Mouse (Mus musculus) forebrain, embryonic 16.5 days (tissue): ENCODE data around the gene Gli3. TPM values are rescaled to one million over a fixed set of nuclear protein-coding genes. Genes with fewer than 3 reads are reported as not detected.

Experiments used
- ATAC-seq: fragments of 200-750 bp; cut with Nextera tagmentation; 2 replicates; pipeline ENCODE4 v1.8.0; 2017; ENCODE audit warnings: mild to moderate bottlenecking, moderate library complexity
- H3K27ac ChIP-seq: fragments of 300-500 bp; sonication (generic); 2 replicates; pipeline ENCODE4 v1.5.1; 2014; ENCODE audit warnings: low read length, control low read depth
- H3K27me3 ChIP-seq: fragments of 300-500 bp; sonication (generic); replicated peaks from 2 replicates; pipeline ENCODE4 v1.6.1; 2014; ENCODE audit warnings: low read length; ENCODE audit not compliant: control insufficient read depth, insufficient read depth
- H3K36me3 ChIP-seq: fragments of 300-500 bp; sonication (generic); 2 replicates; pipeline ENCODE4 v1.6.1; 2014; ENCODE audit not compliant: control insufficient read depth, insufficient read depth
- H3K4me1 ChIP-seq: fragments of 300-500 bp; sonication (generic); replicated peaks from 2 replicates; pipeline ENCODE4 v1.6.1; 2014; ENCODE audit warnings: low read length; ENCODE audit not compliant: control insufficient read depth, insufficient read depth
- H3K4me2 ChIP-seq: fragments of 300-500 bp; sonication (generic); 2 replicates; pipeline ENCODE4 v1.6.1; 2014; ENCODE audit warnings: mild to moderate bottlenecking, low read length, control low read depth
- H3K4me3 ChIP-seq: fragments of 300-500 bp; sonication (generic); replicated peaks from 2 replicates; pipeline ENCODE4 v1.5.1; 2014; ENCODE audit warnings: mild to moderate bottlenecking, low read length, control low read depth
- H3K9ac ChIP-seq: fragments of 300-500 bp; sonication (generic); replicated peaks from 2 replicates; pipeline ENCODE4 v1.6.1; 2014; ENCODE audit warnings: low read depth, low read length, control low read depth
- H3K9me3 ChIP-seq: fragments of 300-500 bp; sonication (generic); 2 replicates; pipeline ENCODE4 v1.6.1; 2016; ENCODE audit warnings: low read length; ENCODE audit not compliant: control insufficient read depth
- WGBS: fragments of 180-500 bp; shearing (Covaris S2); extraction: QIAGEN DNeasy Blood & Tissue Kit; methylation state at CpG from one replicate; pipeline ENCODE4 v1.1.7; 2014; 5-methylcytosine and 5-hydroxymethylcytosine counted together
- polyA plus RNA-seq: library from polyadenylated mRNA; unstranded; fragments of >200 nt; fragmentation: Nextera tagmentation; extraction: Ambion mirVana; gene quantifications from 2 replicates; pipeline ENCODE4 v1.2.1, GENCODE M21; 2015

Gene Gli3
- polyA plus RNA-seq, 1 experiment from 2014 or later: 10.8 TPM

GRCm38 (mm10) chr13:15542053-15542452, 79.0 kb downstream of the Gli3 start:
- H3K36me3 ChIP-seq: no peaks in the 10 kb centered on the region
- 7% methylated on average over 5 of the region's 5 CpGs for WGBS
- no peak overlapping the region for H3K9ac ChIP-seq
- H3K27ac ChIP-seq: 0 out of 2 replicates have a peak overlapping the region, but pooled peaks have one; percentile 12
- H3K4me1 ChIP-seq: peaks cover 67% of the 10 kb centered on the region
- no peaks in the 10 kb centered on the region for H3K27me3 ChIP-seq
- H3K4me2 ChIP-seq: no peak overlapping the region
- ATAC-seq: no peak
- no peaks in the 10 kb centered on the region for H3K9me3 ChIP-seq
- no peak overlapping the region for H3K4me3 ChIP-seq

GRCm38 (mm10) chr13:15543169-15543887, 80.3 kb downstream of the Gli3 start:
- Histone ChIP-seq H3K27ac (peak overlapping the region; percentile 58), H3K4me1 (peaks cover 61% of the 10 kb centered on the region), H3K9ac (no peak overlapping the region; the same call in 1 of the 2 replicates), H3K9me3 (no peaks in the 10 kb centered on the region), H3K4me3 (no peak overlapping the region), H3K36me3 (no peaks in the 10 kb centered on the region), H3K27me3 (no peaks in the 10 kb centered on the region), H3K4me2 (peak overlapping the region; percentile 21; the same call in 1 of the 2 replicates)
- 8% methylated on average over 12 of the region's 12 CpGs for WGBS
- ATAC-seq: peak; percentile 51

- Histone ChIP-seq H3K27me3 (no peaks in the 10 kb centered on the region), H3K9ac (no peak overlapping the region), H3K27ac (peak overlapping the region; percentile 39), H3K4me3 (no peak overlapping the region), H3K9me3 (no peaks in the 10 kb centered on the region), H3K4me2 (peak overlapping the region; percentile 21; the same call in 1 of the 2 replicates), H3K36me3 (no peaks in the 10 kb centered on the region), H3K4me1 (peaks cover 61% of the 10 kb centered on the region)
- WGBS: 8% methylated on average over 7 of the region's 7 CpGs
- peak; percentile 80 for ATAC-seq
Measured at GRCm38 (mm10) chr13:15543888-15544640, 81.0 kb downstream of the Gli3 start.

DNA sequence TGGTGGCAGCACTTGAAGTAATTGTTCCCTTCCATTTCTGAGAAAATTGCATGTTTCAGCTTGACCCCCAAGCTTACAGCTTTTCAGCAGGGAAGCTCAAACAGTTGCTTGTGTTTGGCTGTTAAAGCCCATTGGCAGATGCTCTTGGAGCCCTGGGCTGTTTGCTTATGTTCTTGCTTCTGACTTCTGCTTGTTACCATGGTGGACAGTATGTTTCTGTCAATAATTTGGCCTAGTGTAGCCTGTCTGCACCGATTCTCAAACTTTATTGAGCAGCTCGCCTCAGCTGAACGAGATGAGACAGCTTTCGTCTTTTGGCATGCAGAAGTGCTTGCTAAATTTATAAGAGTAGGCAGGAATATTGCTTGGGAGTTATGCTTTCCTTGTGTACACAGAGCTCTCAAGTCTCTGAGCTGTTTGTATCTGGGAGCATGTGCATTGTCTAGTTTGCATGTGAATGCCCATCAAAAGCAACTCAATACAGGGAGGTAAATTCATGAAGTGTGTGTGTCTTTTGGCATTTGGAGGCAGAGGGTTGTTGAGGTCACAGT, 82.4 kb downstream of the Gli3 start:
- Histone ChIP-seq H3K4me2 (no peak overlapping the region; the same call in 1 of the 2 replicates), H3K27me3 (no peaks in the 10 kb centered on the region), H3K4me1 (peaks cover 72% of the 10 kb centered on the region), H3K9ac (no peak overlapping the region), H3K9me3 (no peaks in the 10 kb centered on the region), H3K4me3 (no peak overlapping the region), H3K27ac (peak overlapping the region; percentile 58), H3K36me3 (no peaks in the 10 kb centered on the region)
- 5% methylated on average over 4 of the region's 4 CpGs for whole genome bisulfite sequencing
- no peak for ATAC-seq

GRCm38 (mm10) chr13:15546258-15546657, 83.2 kb downstream of the Gli3 start:
- Histone ChIP-seq H3K9me3 (no peaks in the 10 kb centered on the region), H3K4me3 (no peak overlapping the region), H3K36me3 (no peaks in the 10 kb centered on the region), H3K27ac (no peak overlapping the region), H3K4me2 (no peak overlapping the region), H3K4me1 (peaks cover 70% of the 10 kb centered on the region), H3K9ac (no peak overlapping the region), H3K27me3 (no peaks in the 10 kb centered on the region)
- 13% methylated on average over 4 of the region's 4 CpGs for WGBS
- no peak for ATAC-seq

DNA sequence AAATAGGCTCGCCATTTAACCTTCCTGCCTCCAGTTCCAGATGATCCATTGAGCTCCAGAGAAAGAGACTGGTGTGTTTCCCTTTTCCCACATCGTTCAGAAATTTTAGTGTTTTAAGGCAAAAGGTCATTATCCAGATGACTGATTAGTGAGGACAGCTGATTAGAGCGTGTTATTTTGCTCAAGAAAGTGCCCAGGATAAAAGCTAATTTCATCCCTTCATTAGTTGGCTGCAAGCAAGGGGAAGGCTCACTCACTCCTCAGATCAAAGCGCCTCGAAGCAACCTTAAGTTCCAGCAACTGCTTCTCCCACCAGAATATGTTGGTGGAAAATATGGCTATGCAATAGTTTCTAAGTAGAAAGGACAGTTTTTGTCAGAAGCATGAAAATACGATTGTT, 86.4 kb downstream of the Gli3 start:
- no peak overlapping the region for H3K4me3 ChIP-seq
- H3K36me3 ChIP-seq: no peaks in the 10 kb centered on the region
- 15% methylated on average over 6 of the region's 6 CpGs for WGBS
- no peak overlapping the region for H3K9ac ChIP-seq
- peaks cover 42% of the 10 kb centered on the region for H3K4me1 ChIP-seq
- H3K27me3 ChIP-seq: no peaks in the 10 kb centered on the region
- H3K27ac ChIP-seq: no peak overlapping the region
- H3K9me3 ChIP-seq: no peaks in the 10 kb centered on the region
- no peak overlapping the region for H3K4me2 ChIP-seq
- ATAC-seq: no peak

- 13% methylated on average over 8 of the region's 8 CpGs for WGBS
Measured at GRCm38 (mm10) chr13:15550027-15550602, 87.1 kb downstream of the Gli3 start.

DNA sequence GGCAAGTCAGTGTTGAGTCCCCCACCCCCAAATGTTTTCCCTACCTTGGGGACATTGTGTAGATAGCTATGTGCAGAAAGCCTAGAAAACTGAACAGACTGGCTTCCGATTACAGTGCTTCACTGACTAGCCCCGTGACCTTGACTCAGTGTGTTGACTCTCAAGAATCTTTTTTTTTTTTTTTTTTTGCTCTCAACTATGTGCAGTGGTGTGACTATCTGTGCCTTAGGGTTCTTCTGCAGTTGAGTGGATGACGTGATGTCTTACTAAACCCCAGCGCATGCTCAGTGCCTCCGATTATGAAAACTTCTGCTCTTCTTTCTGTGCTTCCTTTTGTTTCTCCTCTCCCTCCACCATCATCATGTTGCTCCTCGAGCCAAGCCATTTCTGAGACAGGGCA, 87.7 kb downstream of the Gli3 start:
- Histone ChIP-seq H3K36me3 (no peaks in the 10 kb centered on the region), H3K9ac (no peak overlapping the region), H3K9me3 (no peaks in the 10 kb centered on the region), H3K27ac (no peak overlapping the region), H3K4me2 (peak overlapping the region; percentile 27), H3K4me3 (no peak overlapping the region), H3K4me1 (peaks cover 29% of the 10 kb centered on the region), H3K27me3 (no peaks in the 10 kb centered on the region)
- peak; percentile 34 for ATAC-seq
- 40% methylated on average over 6 of the region's 6 CpGs for WGBS

More at GRCm38 (mm10) chr13:15550027-15550602, 87.1 kb downstream of the Gli3 start:
- H3K4me3 ChIP-seq: 0 out of 2 replicates have a peak overlapping the region, but pooled peaks have one; percentile 9
- H3K27ac ChIP-seq: no peak overlapping the region
- no peaks in the 10 kb centered on the region for H3K9me3 ChIP-seq
- no peaks in the 10 kb centered on the region for H3K27me3 ChIP-seq
- H3K4me2 ChIP-seq: peak overlapping the region; percentile 27
- H3K9ac ChIP-seq: no peak overlapping the region
- peaks cover 36% of the 10 kb centered on the region for H3K4me1 ChIP-seq
- peak; percentile 17; the same call in 1 of the 2 replicates for ATAC-seq
- H3K36me3 ChIP-seq: no peaks in the 10 kb centered on the region

DNA sequence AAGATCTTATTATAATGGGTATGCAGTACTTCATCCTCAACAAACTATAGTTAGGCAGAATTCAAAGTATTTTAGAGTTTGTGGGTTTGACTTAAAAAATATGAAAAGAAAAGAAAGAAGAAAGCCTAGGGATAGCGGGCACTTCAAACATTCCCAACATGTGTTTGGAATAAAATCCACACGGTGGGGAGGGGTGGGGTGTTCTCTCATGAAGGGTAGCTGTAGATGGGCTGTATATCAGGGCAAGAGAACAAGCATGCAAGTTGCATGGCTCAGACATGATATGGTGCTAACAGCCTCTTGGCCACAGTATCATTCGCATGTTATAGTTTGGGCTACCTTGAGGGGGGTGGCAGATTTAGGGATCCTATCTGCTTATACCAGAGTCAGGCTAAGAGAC, 89.0 kb downstream of the Gli3 start:
- WGBS: 58% methylated on average over 3 of the region's 3 CpGs
- Histone ChIP-seq H3K4me3 (no peak overlapping the region), H3K9me3 (no peaks in the 10 kb centered on the region), H3K9ac (no peak overlapping the region), H3K4me1 (peaks cover 26% of the 10 kb centered on the region), H3K36me3 (no peaks in the 10 kb centered on the region), H3K27ac (no peak overlapping the region), H3K27me3 (no peaks in the 10 kb centered on the region), H3K4me2 (no peak overlapping the region)
- no peak for ATAC-seq
